Mouse (Mus musculus): Measurements from ENCODE around the gene Scgb2b2. TPM values are rescaled to one million over a fixed set of nuclear protein-coding genes. Genes with fewer than 3 reads are reported as not detected.

Gene Scgb2b2
- not detected in 2 replicates for polyA plus RNA-seq (2015; fragmentation: Nextera tagmentation; extraction: Ambion mirVana)

GRCm38 (mm10) chr7:31290208-31290607 is at the start of gene Scgb2b2:
Scgb2b2 (plus strand) TSS chr7:31290508.

GRCm38 (mm10) chr7:31291721-31292120 is 1.4 kb downstream of the Scgb2b2 start, which contains the start of gene Scgb1b2:
Scgb1b2 (minus strand) TSS chr7:31291821.

Other genes with a start within 250 kb of the Scgb2b2 start
- 78.3 and 150 TPM in 2 replicates for gene Fxyd5, start 248.0 kb upstream of the Scgb2b2 start, polyA plus RNA-seq (2015; fragmentation: Nextera tagmentation; extraction: Ambion mirVana)
- gene Fxyd7, start 239.0 kb upstream of the Scgb2b2 start, polyA plus RNA-seq (2015; fragmentation: Nextera tagmentation; extraction: Ambion mirVana): 2.0 and 2.2 TPM in 2 replicates
- 610 and 619 TPM in 2 replicates for gene Fxyd1, start 233.3 kb upstream of the Scgb2b2 start, polyA plus RNA-seq (2015; fragmentation: Nextera tagmentation; extraction: Ambion mirVana)
- gene Lgi4, start 231.2 kb upstream of the Scgb2b2 start, polyA plus RNA-seq (2015; fragmentation: Nextera tagmentation; extraction: Ambion mirVana): 0.72 and 1.1 TPM in 2 replicates
- gene Fxyd3, start 213.8 kb upstream of the Scgb2b2 start, polyA plus RNA-seq (2015; fragmentation: Nextera tagmentation; extraction: Ambion mirVana): 300 and 316 TPM in 2 replicates
- 0.76 and 1.3 TPM in 2 replicates for gene Hpn, start 175.2 kb upstream of the Scgb2b2 start, polyA plus RNA-seq (2015; fragmentation: Nextera tagmentation; extraction: Ambion mirVana)
- gene Scn1b, start 163.5 kb upstream of the Scgb2b2 start, polyA plus RNA-seq (2015; fragmentation: Nextera tagmentation; extraction: Ambion mirVana): 9.4 and 10.4 TPM in 2 replicates
- 30.1 and 32.6 TPM in 2 replicates for gene Gramd1a, start 134.6 kb upstream of the Scgb2b2 start, polyA plus RNA-seq (2015; fragmentation: Nextera tagmentation; extraction: Ambion mirVana)
- not detected in 2 replicates for gene Scgb1b2, start 1.3 kb downstream of the Scgb2b2 start, polyA plus RNA-seq (2015; fragmentation: Nextera tagmentation; extraction: Ambion mirVana)
- not detected in 2 replicates for gene Scgb2b3, start 71.6 kb downstream of the Scgb2b2 start, polyA plus RNA-seq (2015; fragmentation: Nextera tagmentation; extraction: Ambion mirVana)
- not detected in 2 replicates for gene Scgb1b3, start 85.1 kb downstream of the Scgb2b2 start, polyA plus RNA-seq (2015; fragmentation: Nextera tagmentation; extraction: Ambion mirVana)

All from urinary bladder, postnatal 0 days (tissue).